Mouse (Mus musculus): Measurements from ENCODE around the gene Pfkfb2. TPM values are rescaled to one million over a fixed set of nuclear protein-coding genes. Genes with fewer than 3 reads are reported as not detected.

Pfkfb2 gene
- polyA plus RNA-seq, 1 experiment from 2014 or later = 8.4 TPM

GRCm38 (mm10) chr1:130737916-130738315 is 8.9 kb upstream of the Pfkfb2 start:
- Histone ChIP-seq H3K27me3 (replicated peaks) (0 out of 2 replicates have a peak, but pooled peaks cover 3% of the 10 kb centered on the region), H3K4me3 (no peak overlapping the region), H3K4me1 (replicated peaks) (peaks cover 36% of the 10 kb centered on the region), H3K9ac (no peak overlapping the region), H3K4me2 (no peak overlapping the region), H3K36me3 (no peaks in the 10 kb centered on the region), H3K9me3 (replicated peaks) (no peaks in the 10 kb centered on the region), H3K27ac (ENCODE audit: poor library complexity, severe bottlenecking) (no peak overlapping the region)
- 88% methylated on average over 7 of the region's 7 CpGs for WGBS
- no peak for ATAC-seq (ENCODE audit: insufficient number of reproducible peaks, low FRiP score)

- no peak overlapping the region for H3K9ac ChIP-seq
- no peaks in the 10 kb centered on the region for H3K9me3 ChIP-seq (replicated peaks)
- H3K4me1 ChIP-seq (replicated peaks) = peaks cover 36% of the 10 kb centered on the region
- WGBS = 38% methylated on average over 11 of the region's 11 CpGs
- 0 out of 2 replicates have a peak, but pooled peaks cover 3% of the 10 kb centered on the region for H3K27me3 ChIP-seq (replicated peaks)
- H3K4me2 ChIP-seq = no peak overlapping the region
- H3K4me3 ChIP-seq = no peak overlapping the region
- no peak overlapping the region for H3K27ac ChIP-seq (ENCODE audit: poor library complexity, severe bottlenecking)
- no peaks in the 10 kb centered on the region for H3K36me3 ChIP-seq
- peak; percentile 63; the same call in 1 of the 2 replicates for ATAC-seq (ENCODE audit: insufficient number of reproducible peaks, low FRiP score)
These were observed 8.4 kb upstream of the Pfkfb2 start for GRCm38 (mm10) chr1:130737411-130737881.

GRCm38 (mm10) chr1:130734852-130735251 is 5.8 kb upstream of the Pfkfb2 start:
- Histone ChIP-seq H3K4me1 (replicated peaks) (peaks cover 25% of the 10 kb centered on the region), H3K4me3 (no peak overlapping the region), H3K9ac (no peak overlapping the region), H3K27ac (ENCODE audit: poor library complexity, severe bottlenecking) (no peak overlapping the region), H3K36me3 (no peaks in the 10 kb centered on the region), H3K9me3 (replicated peaks) (no peaks in the 10 kb centered on the region), H3K4me2 (no peak overlapping the region), H3K27me3 (replicated peaks) (0 out of 2 replicates have a peak, but pooled peaks cover 3% of the 10 kb centered on the region)
- ATAC-seq (ENCODE audit: insufficient number of reproducible peaks, low FRiP score) = no peak
- WGBS = 58% methylated on average over 8 of the region's 8 CpGs

- H3K27ac ChIP-seq (ENCODE audit: poor library complexity, severe bottlenecking) = no peak overlapping the region
- no peak overlapping the region for H3K4me2 ChIP-seq
- no peak overlapping the region for H3K4me3 ChIP-seq
- no peaks in the 10 kb centered on the region for H3K36me3 ChIP-seq
- ATAC-seq (ENCODE audit: insufficient number of reproducible peaks, low FRiP score) = no peak
- peaks cover 25% of the 10 kb centered on the region for H3K4me1 ChIP-seq (replicated peaks)
- 0 out of 2 replicates have a peak, but pooled peaks cover 3% of the 10 kb centered on the region for H3K27me3 ChIP-seq (replicated peaks)
- no peaks in the 10 kb centered on the region for H3K9me3 ChIP-seq (replicated peaks)
- no peak overlapping the region for H3K9ac ChIP-seq
- 60% methylated on average over 5 of the region's 5 CpGs for WGBS
These were observed 5.4 kb upstream of the Pfkfb2 start for GRCm38 (mm10) chr1:130734452-130734851.

- no peaks in the 10 kb centered on the region for H3K36me3 ChIP-seq
- H3K9ac ChIP-seq = no peak overlapping the region
- H3K27me3 ChIP-seq (replicated peaks) = 0 out of 2 replicates have a peak, but pooled peaks cover 3% of the 10 kb centered on the region
- H3K4me1 ChIP-seq (replicated peaks) = peaks cover 25% of the 10 kb centered on the region
- no peak overlapping the region for H3K27ac ChIP-seq (ENCODE audit: poor library complexity, severe bottlenecking)
- WGBS = 82% methylated on average over 4 of the region's 4 CpGs
- no peak overlapping the region for H3K4me3 ChIP-seq
- ATAC-seq (ENCODE audit: insufficient number of reproducible peaks, low FRiP score) = no peak
- no peaks in the 10 kb centered on the region for H3K9me3 ChIP-seq (replicated peaks)
- H3K4me2 ChIP-seq = no peak overlapping the region
These were observed 4.6 kb upstream of the Pfkfb2 start for GRCm38 (mm10) chr1:130733671-130734070.

- Histone ChIP-seq H3K4me2 (no peak overlapping the region), H3K4me3 (no peak overlapping the region), H3K36me3 (no peaks in the 10 kb centered on the region), H3K4me1 (replicated peaks) (peaks cover 25% of the 10 kb centered on the region), H3K27ac (ENCODE audit: poor library complexity, severe bottlenecking) (no peak overlapping the region), H3K9me3 (replicated peaks) (no peaks in the 10 kb centered on the region), H3K27me3 (replicated peaks) (0 out of 2 replicates have a peak, but pooled peaks cover 3% of the 10 kb centered on the region), H3K9ac (no peak overlapping the region)
- ATAC-seq (ENCODE audit: insufficient number of reproducible peaks, low FRiP score) = no peak
- 74% methylated on average over 13 of the region's 13 CpGs for WGBS
These were observed 3.9 kb upstream of the Pfkfb2 start for GRCm38 (mm10) chr1:130732706-130733658.

- Histone ChIP-seq H3K4me3 (peak within 1 kb of the TSS; percentile 30), H3K9ac (no peak within 1 kb of the TSS), H3K4me2 (peak within 1 kb of the TSS; percentile 65), H3K27ac (ENCODE audit: poor library complexity, severe bottlenecking) (no peak within 1 kb of the TSS), H3K4me1 (replicated peaks) (peaks cover 21% of the 10 kb centered on the region), H3K27me3 (replicated peaks) (no peaks in the 10 kb centered on the region), H3K9me3 (replicated peaks) (no peaks in the 10 kb centered on the region), H3K36me3 (no peaks in the 10 kb centered on the region)
- peak; percentile 92 for ATAC-seq (ENCODE audit: insufficient number of reproducible peaks, low FRiP score)
- 8% methylated on average over 10 of the region's 10 CpGs for WGBS
These were observed 2.8 kb upstream of the Pfkfb2 start, which contains the start of gene AA986860 for GRCm38 (mm10) chr1:130731741-130732337. Gene AA986860, plus strand, starts transcription at chr1:130731976.

GRCm38 (mm10) chr1:130728708-130729107 is 345 bp downstream of the Pfkfb2 start:
- no peak overlapping the region for H3K4me2 ChIP-seq
- no peaks in the 10 kb centered on the region for H3K36me3 ChIP-seq
- H3K9ac ChIP-seq = no peak overlapping the region
- ATAC-seq (ENCODE audit: insufficient number of reproducible peaks, low FRiP score) = no peak
- H3K4me3 ChIP-seq = no peak overlapping the region
- H3K27me3 ChIP-seq (replicated peaks) = no peaks in the 10 kb centered on the region
- no peaks in the 10 kb centered on the region for H3K9me3 ChIP-seq (replicated peaks)
- H3K27ac ChIP-seq (ENCODE audit: poor library complexity, severe bottlenecking) = no peak overlapping the region
- peaks cover 13% of the 10 kb centered on the region for H3K4me1 ChIP-seq (replicated peaks)
- WGBS = 91% methylated on average over 3 of the region's 3 CpGs

- H3K27ac ChIP-seq (ENCODE audit: poor library complexity, severe bottlenecking) = no peak overlapping the region
- no peaks in the 10 kb centered on the region for H3K36me3 ChIP-seq
- no peak overlapping the region for H3K9ac ChIP-seq
- no peak overlapping the region for H3K4me2 ChIP-seq
- ATAC-seq (ENCODE audit: insufficient number of reproducible peaks, low FRiP score) = no peak
- no peak overlapping the region for H3K4me3 ChIP-seq
- peaks cover 9% of the 10 kb centered on the region for H3K4me1 ChIP-seq (replicated peaks)
- no peaks in the 10 kb centered on the region for H3K9me3 ChIP-seq (replicated peaks)
- WGBS = 37% methylated on average over 1 of the region's 1 CpGs
- H3K27me3 ChIP-seq (replicated peaks) = no peaks in the 10 kb centered on the region
These were observed 983 bp downstream of the Pfkfb2 start for GRCm38 (mm10) chr1:130728070-130728469.

GRCm38 (mm10) chr1:130726396-130726795 is 2.7 kb downstream of the Pfkfb2 start:
- Histone ChIP-seq H3K4me3 (no peak overlapping the region), H3K36me3 (no peaks in the 10 kb centered on the region), H3K9me3 (replicated peaks) (no peaks in the 10 kb centered on the region), H3K4me2 (no peak overlapping the region), H3K27ac (ENCODE audit: poor library complexity, severe bottlenecking) (no peak overlapping the region), H3K4me1 (replicated peaks) (peaks cover 1% of the 10 kb centered on the region), H3K9ac (no peak overlapping the region), H3K27me3 (replicated peaks) (no peaks in the 10 kb centered on the region)
- no peak for ATAC-seq (ENCODE audit: insufficient number of reproducible peaks, low FRiP score)
- 93% methylated on average over 2 of the region's 2 CpGs for WGBS

- Histone ChIP-seq H3K36me3 (peaks cover 3% of the 10 kb centered on the region), H3K27ac (ENCODE audit: poor library complexity, severe bottlenecking) (no peak overlapping the region), H3K27me3 (replicated peaks) (no peaks in the 10 kb centered on the region), H3K9ac (no peak overlapping the region), H3K4me3 (no peak overlapping the region), H3K4me2 (no peak overlapping the region), H3K4me1 (replicated peaks) (0 out of 2 replicates have a peak, but pooled peaks cover under 1% of the 10 kb centered on the region), H3K9me3 (replicated peaks) (no peaks in the 10 kb centered on the region)
- ATAC-seq (ENCODE audit: insufficient number of reproducible peaks, low FRiP score) = no peak
- 91% methylated on average over 5 of the region's 5 CpGs for WGBS
These were observed 4.8 kb downstream of the Pfkfb2 start for GRCm38 (mm10) chr1:130724206-130724605.

Measured in heart, embryonic 12.5 days (tissue).